Mouse (Mus musculus) 3134 (cell line): Measurements from ENCODE around the gene Gm21783.
"Not testable (repeated sequence)": the region's sequence is repeated elsewhere in the genome, so short reads cannot be mapped to it uniquely, and the experiment has no call there.

Source experiments
- DNase-seq: peaks from one replicate; pipeline ENCODE4 v3.0.0-alpha.2; 2011; ENCODE audit warnings: low spot score; ENCODE audit not compliant: insufficient read length; ENCODE audit errors: extremely low read depth

Gene Gm21783

DNA sequence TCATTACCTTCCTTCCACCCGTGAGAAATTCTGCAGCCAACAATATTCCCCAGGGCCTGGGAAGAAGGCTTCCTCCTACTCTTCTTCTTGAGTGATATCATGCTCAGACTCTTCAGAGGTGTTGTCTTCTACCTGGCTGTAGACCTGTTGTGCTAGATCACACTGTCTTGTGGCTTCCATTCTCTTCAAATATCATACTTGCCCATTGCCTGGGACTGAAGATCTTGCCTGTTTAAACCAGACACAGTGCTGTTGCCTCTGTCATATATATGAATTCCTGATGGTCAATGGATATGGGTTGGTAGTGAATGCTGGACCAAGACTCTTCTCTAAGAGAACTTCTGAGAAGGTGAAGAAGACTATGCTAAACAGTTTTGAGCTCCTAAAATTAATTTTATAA lies at the start of gene Gm21783:
TSS of gene Gm21783 (minus strand) at position 101 of the 400 bp plus-strand sequence.
- not testable (repeated sequence) for DNase-seq
